Mouse (Mus musculus) CD4-positive, CD25-positive, alpha-beta regulatory T cell, adult 2 months (primary cell): ENCODE results near the gene Gm20388.

Source experiments
- DNase-seq: peaks from one replicate; pipeline ENCODE4 v3.0.0-alpha.2; 2012; ENCODE audit warnings: low read depth, low spot score

The Gm20388 gene

GRCm38 (mm10) chr8:120672626-120673229 lies 762.1 kb downstream of the Gm20388 start:
- no peak for DNase-seq

- DNase-seq = no peak
These were observed 762.7 kb downstream of the Gm20388 start for GRCm38 (mm10) chr8:120673298-120673697.

GRCm38 (mm10) chr8:120675718-120676117 lies 765.1 kb downstream of the Gm20388 start:
- no peak for DNase-seq

- DNase-seq = peak; percentile 88
These were observed 767.8 kb downstream of the Gm20388 start for GRCm38 (mm10) chr8:120678447-120678846.

GRCm38 (mm10) chr8:120679629-120680387 lies 769.2 kb downstream of the Gm20388 start:
- no peak for DNase-seq

GRCm38 (mm10) chr8:120680405-120680804 lies 769.8 kb downstream of the Gm20388 start:
- DNase-seq = peak; percentile 72

- DNase-seq = no peak
These were observed 770.5 kb downstream of the Gm20388 start for GRCm38 (mm10) chr8:120681113-120681512.

GRCm38 (mm10) chr8:120683602-120684001 lies 773.0 kb downstream of the Gm20388 start:
- DNase-seq = peak; percentile 87

- DNase-seq = no peak
These were observed 773.4 kb downstream of the Gm20388 start for GRCm38 (mm10) chr8:120684082-120684481.

- DNase-seq = no peak
These were observed 774.5 kb downstream of the Gm20388 start for GRCm38 (mm10) chr8:120685097-120685496.

- no peak for DNase-seq
These were observed 775.0 kb downstream of the Gm20388 start for GRCm38 (mm10) chr8:120685591-120685990.

- DNase-seq = no peak
These were observed 775.4 kb downstream of the Gm20388 start for GRCm38 (mm10) chr8:120686051-120686450.

- DNase-seq = no peak
These were observed 775.9 kb downstream of the Gm20388 start for GRCm38 (mm10) chr8:120686576-120686975.

GRCm38 (mm10) chr8:120687786-120688185 lies 777.1 kb downstream of the Gm20388 start:
- no peak for DNase-seq

GRCm38 (mm10) chr8:120688511-120688910 lies 777.9 kb downstream of the Gm20388 start:
- DNase-seq = no peak

GRCm38 (mm10) chr8:120692934-120693333 lies 782.3 kb downstream of the Gm20388 start:
- DNase-seq = no peak

GRCm38 (mm10) chr8:120693861-120694493 lies 783.3 kb downstream of the Gm20388 start:
- DNase-seq = peak; percentile 68

GRCm38 (mm10) chr8:120696401-120697153 lies 785.9 kb downstream of the Gm20388 start:
- DNase-seq = no peak

GRCm38 (mm10) chr8:120697154-120697978 lies 786.7 kb downstream of the Gm20388 start:
- DNase-seq = peak; percentile 75

- peak; percentile 58 for DNase-seq
These were observed 787.3 kb downstream of the Gm20388 start for GRCm38 (mm10) chr8:120697979-120698272.

- no peak for DNase-seq
These were observed 787.8 kb downstream of the Gm20388 start for GRCm38 (mm10) chr8:120698426-120698825.
